Mouse (Mus musculus): ENCODE results near the gene Zcchc12.

The Zcchc12 gene

GRCm38 (mm10) chrX:36195736-36196525 lies at the start of gene Zcchc12:
Gene Zcchc12, plus strand, starts transcription at chrX:36195904.
- peak; percentile 10 to 11 for DNase-seq

GRCm38 (mm10) chrX:36146746-36147145 lies 49.0 kb upstream of the Zcchc12 start:
- no peak for DNase-seq

- no peak for DNase-seq
Observed at GRCm38 (mm10) chrX:36150100-36150499, 45.6 kb upstream of the Zcchc12 start.

GRCm38 (mm10) chrX:36156677-36157076 lies 39.0 kb upstream of the Zcchc12 start:
- no peak for DNase-seq

- no peak for DNase-seq
Observed at GRCm38 (mm10) chrX:36161567-36161966, 34.1 kb upstream of the Zcchc12 start.

- DNase-seq, result peak; percentile 4 to 6
Observed at GRCm38 (mm10) chrX:36183625-36184024, 12.1 kb upstream of the Zcchc12 start.

- no peak for DNase-seq
Observed at GRCm38 (mm10) chrX:36186036-36186435, 9.7 kb upstream of the Zcchc12 start.

- no peak for DNase-seq
Observed at GRCm38 (mm10) chrX:36186443-36186842, 9.3 kb upstream of the Zcchc12 start.

GRCm38 (mm10) chrX:36193951-36194350 lies 1.8 kb upstream of the Zcchc12 start:
- no peak for DNase-seq

- DNase-seq, result no peak
Observed at GRCm38 (mm10) chrX:36209554-36209953, 13.8 kb downstream of the Zcchc12 start.

- DNase-seq, result no peak
Observed at GRCm38 (mm10) chrX:36211216-36211615, 15.5 kb downstream of the Zcchc12 start.

- no peak for DNase-seq
Observed at GRCm38 (mm10) chrX:36221366-36221765, 25.7 kb downstream of the Zcchc12 start.

- DNase-seq, result peak; percentile 73 to 83
Observed at GRCm38 (mm10) chrX:36225777-36226176, 30.1 kb downstream of the Zcchc12 start.

- DNase-seq, result peak; percentile 29 to 56
Observed at GRCm38 (mm10) chrX:36226577-36226976, 30.9 kb downstream of the Zcchc12 start.

GRCm38 (mm10) chrX:36228861-36229260 lies 33.2 kb downstream of the Zcchc12 start:
- no peak for DNase-seq

- DNase-seq, result no peak
Observed at GRCm38 (mm10) chrX:36229273-36229672, 33.6 kb downstream of the Zcchc12 start.

GRCm38 (mm10) chrX:36235652-36236051 lies 39.9 kb downstream of the Zcchc12 start:
- no peak for DNase-seq

Measured in cerebellum, adult 18-20 months (tissue).